Mouse (Mus musculus) midbrain, embryonic 12.5 days (tissue): ENCODE measurements at regions not wholly inside any gene's neighbourhood (a gene's known extent, or its start where the extent isn't known, plus 50 kb on each side); places are given as distances from the start of the nearest gene placed in this dataset.
A peak's percentile ranks its signal among the peaks of the same experiment; 100 is the strongest.

Source experiments
- ATAC-seq: fragments of 200-750 bp; cut with Nextera tagmentation; 2 replicates; pipeline ENCODE4 v1.8.0; 2017; ENCODE audit warnings: low read depth, moderate TSS enrichment, moderate library complexity; ENCODE audit not compliant: low FRiP score
- H3K27ac ChIP-seq: fragments of 300-500 bp; sonication (generic); replicated peaks from 2 replicates; pipeline ENCODE4 v1.5.1; 2016; ENCODE audit warnings: mild to moderate bottlenecking
- H3K27me3 ChIP-seq: fragments of 300-500 bp; sonication (generic); 2 replicates; pipeline ENCODE4 v1.6.1; 2016; ENCODE audit warnings: mild to moderate bottlenecking
- H3K36me3 ChIP-seq: fragments of 300-500 bp; sonication (generic); 2 replicates; pipeline ENCODE4 v1.6.1; 2016
- H3K4me1 ChIP-seq: fragments of 300-500 bp; sonication (generic); 2 replicates; pipeline ENCODE4 v1.6.1; 2016
- H3K4me2 ChIP-seq: fragments of 300-500 bp; sonication (generic); replicated peaks from 2 replicates; pipeline ENCODE4 v1.6.1; 2016; ENCODE audit warnings: mild to moderate bottlenecking, moderate library complexity
- H3K4me3 ChIP-seq: fragments of 300-500 bp; sonication (generic); 2 replicates; pipeline ENCODE4 v1.5.1; 2016; ENCODE audit warnings: mild to moderate bottlenecking
- H3K9ac ChIP-seq: fragments of 300-500 bp; sonication (generic); replicated peaks from 2 replicates; pipeline ENCODE4 v1.6.1; 2016; ENCODE audit warnings: mild to moderate bottlenecking, moderate library complexity
- H3K9me3 ChIP-seq: fragments of 300-500 bp; sonication (generic); 2 replicates; pipeline ENCODE4 v1.6.1; 2016; ENCODE audit warnings: mild to moderate bottlenecking
- WGBS: fragments of 180-500 bp; shearing (Covaris S2); methylation state at CpG from one replicate; pipeline ENCODE4 v1.1.7; 2016; 5-methylcytosine and 5-hydroxymethylcytosine counted together

DNA sequence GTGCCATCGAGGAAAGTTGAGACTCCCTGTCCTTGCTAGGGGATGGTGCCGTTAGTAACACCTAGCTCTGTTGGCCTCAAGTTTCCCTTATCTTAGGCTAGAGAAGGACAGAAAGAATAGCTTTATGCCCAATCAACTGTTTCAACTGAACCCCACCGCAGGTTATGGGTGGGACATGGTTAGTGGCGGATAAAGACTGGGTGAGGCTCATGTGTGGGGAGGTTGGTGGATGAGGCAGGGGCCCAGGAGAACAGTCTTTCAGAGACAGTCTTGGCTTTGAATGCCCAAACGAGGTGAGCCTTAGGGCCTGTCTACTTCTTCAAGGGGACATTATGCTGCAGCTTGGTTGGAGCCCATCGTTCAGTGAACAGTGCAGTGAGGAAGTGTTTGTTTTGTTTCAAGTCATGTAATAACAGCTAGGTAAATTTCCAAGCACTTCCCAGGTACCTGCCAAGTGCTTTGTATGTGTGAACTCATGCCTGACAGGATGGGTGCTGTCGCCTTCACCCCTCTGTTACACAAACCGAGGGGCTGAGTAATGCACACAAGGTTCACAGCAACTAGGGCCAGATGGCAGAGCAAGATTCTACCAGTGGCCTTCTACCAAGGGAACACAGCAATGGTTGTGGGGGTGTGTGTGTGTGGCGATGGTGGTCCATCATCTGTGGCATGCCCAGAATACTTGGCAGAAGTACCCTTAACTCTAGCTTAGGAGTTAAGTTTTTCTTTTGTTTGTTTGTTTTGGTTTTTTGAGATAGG, 1199.6 kb upstream of the A1bg start:
- H3K27ac ChIP-seq: no peak overlapping the region

DNA sequence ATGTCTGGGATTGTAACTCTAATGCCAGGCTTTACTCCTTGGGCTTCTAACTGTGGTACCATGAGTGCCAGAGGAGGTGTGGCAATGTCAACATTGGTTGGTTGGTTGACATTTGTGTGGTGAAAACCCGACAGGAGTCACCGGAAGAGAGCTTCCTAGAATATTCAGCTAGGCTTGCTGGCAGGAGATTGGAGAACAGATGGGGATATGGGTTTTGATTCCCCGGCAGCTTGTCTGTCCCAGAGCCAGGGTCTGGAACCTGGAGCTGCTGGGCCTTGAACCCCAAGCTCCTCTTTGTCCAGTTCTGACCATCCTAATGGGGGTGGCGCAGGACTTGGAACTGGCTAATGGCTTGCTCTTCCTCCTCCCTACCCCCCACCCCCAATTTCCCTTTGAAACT, 1198.9 kb upstream of the A1bg start:
- Histone ChIP-seq H3K27ac (no peak overlapping the region), H3K4me3 (no peak overlapping the region), H3K9ac (no peak overlapping the region), H3K9me3 (no peaks in the 10 kb centered on the region), H3K36me3 (no peaks in the 10 kb centered on the region), H3K4me2 (no peak overlapping the region), H3K27me3 (no peaks in the 10 kb centered on the region), H3K4me1 (no peaks in the 10 kb centered on the region)
- whole genome bisulfite sequencing: 89% methylated on average over 4 of the region's 4 CpGs
- no peak for ATAC-seq

More for the DNA sequence above, 1199.6 kb upstream of the A1bg start:
- no peak for ATAC-seq
- H3K4me1 ChIP-seq: peaks cover 3% of the 10 kb centered on the region; the same call in 1 of the 2 replicates
- no peak overlapping the region for H3K4me2 ChIP-seq
- no peaks in the 10 kb centered on the region for H3K9me3 ChIP-seq
- H3K36me3 ChIP-seq: no peaks in the 10 kb centered on the region
- no peaks in the 10 kb centered on the region for H3K27me3 ChIP-seq
- no peak overlapping the region for H3K4me3 ChIP-seq
- 94% methylated on average over 9 of the region's 9 CpGs for WGBS
- no peak overlapping the region for H3K9ac ChIP-seq

DNA sequence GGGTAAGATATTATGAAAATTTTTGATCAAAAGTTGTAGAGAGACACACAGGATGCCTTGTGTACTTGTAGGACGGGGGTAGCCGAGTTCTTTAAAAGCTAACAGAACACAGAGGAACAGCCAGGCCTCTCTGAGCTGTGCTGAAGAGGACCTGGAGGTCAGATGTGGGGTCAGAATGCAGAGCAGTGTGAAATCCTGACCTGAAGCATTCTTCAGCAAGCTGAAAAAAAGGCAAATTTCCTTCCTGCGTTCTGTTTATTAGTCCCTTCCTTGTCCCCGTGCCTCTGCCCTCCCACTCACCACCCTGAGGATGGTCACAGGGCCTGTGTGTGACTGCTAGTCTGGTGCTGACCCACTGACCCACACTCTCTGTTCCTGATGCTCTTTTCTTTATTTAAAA, 1197.9 kb upstream of the A1bg start:
- Histone ChIP-seq H3K9ac (no peak overlapping the region), H3K4me2 (no peak overlapping the region), H3K9me3 (no peaks in the 10 kb centered on the region), H3K27me3 (no peaks in the 10 kb centered on the region), H3K4me1 (no peaks in the 10 kb centered on the region), H3K27ac (no peak overlapping the region), H3K4me3 (no peak overlapping the region), H3K36me3 (no peaks in the 10 kb centered on the region)
- no peak for ATAC-seq
- 25% methylated on average over 4 of the region's 4 CpGs for WGBS

DNA sequence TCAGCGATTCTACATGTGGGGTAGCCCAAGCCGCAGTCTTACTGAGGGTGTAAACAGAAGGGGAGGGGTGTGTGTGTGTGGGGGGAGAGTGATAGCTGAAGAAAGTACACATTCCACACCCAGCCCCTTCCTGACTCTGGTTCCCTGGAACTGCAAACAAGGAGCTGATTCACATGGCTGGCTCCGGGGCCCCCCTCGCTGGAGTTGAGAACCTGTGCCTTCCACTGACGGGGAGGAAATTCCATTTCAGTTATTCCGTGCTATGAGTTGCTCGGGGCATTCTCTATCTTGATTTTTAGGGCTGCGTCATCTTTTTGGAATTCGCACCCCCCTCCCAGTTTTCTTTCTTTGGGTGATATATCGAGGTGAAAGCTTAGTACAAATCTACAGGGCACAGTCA, 1196.2 kb upstream of the A1bg start:
- 73% methylated on average over 10 of the region's 10 CpGs for WGBS
- ATAC-seq: no peak
- H3K27ac ChIP-seq: no peak overlapping the region
- H3K9me3 ChIP-seq: no peaks in the 10 kb centered on the region
- no peak overlapping the region for H3K9ac ChIP-seq
- H3K36me3 ChIP-seq: no peaks in the 10 kb centered on the region
- no peak overlapping the region for H3K4me2 ChIP-seq
- H3K4me3 ChIP-seq: no peak overlapping the region
- no peaks in the 10 kb centered on the region for H3K4me1 ChIP-seq
- no peaks in the 10 kb centered on the region for H3K27me3 ChIP-seq

DNA sequence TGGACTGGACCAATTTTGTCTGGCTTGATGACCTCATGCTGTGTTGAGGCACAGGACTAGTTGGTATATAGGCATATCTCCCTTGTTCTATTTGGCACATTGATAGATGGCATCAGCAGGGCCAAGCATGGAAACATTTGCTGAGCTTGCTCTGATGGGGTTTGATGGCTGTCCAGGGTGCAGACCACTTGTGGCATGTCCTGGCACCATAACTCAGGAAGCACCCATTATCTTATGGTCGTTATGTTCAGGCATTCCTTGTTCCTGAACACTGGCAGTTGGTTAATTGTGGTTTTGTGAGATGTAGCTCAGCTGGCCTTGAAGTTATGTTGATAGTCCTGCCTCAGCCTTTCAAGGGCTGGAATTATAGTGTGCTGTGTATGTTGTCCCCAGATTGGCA, 1193.4 kb upstream of the A1bg start:
- Histone ChIP-seq H3K27ac (no peak overlapping the region), H3K4me1 (no peaks in the 10 kb centered on the region), H3K9me3 (no peaks in the 10 kb centered on the region), H3K9ac (no peak overlapping the region), H3K4me3 (no peak overlapping the region), H3K4me2 (no peak overlapping the region), H3K36me3 (no peaks in the 10 kb centered on the region), H3K27me3 (no peaks in the 10 kb centered on the region)
- no peak for ATAC-seq
- 92% methylated on average over 1 of the region's 1 CpGs for WGBS

DNA sequence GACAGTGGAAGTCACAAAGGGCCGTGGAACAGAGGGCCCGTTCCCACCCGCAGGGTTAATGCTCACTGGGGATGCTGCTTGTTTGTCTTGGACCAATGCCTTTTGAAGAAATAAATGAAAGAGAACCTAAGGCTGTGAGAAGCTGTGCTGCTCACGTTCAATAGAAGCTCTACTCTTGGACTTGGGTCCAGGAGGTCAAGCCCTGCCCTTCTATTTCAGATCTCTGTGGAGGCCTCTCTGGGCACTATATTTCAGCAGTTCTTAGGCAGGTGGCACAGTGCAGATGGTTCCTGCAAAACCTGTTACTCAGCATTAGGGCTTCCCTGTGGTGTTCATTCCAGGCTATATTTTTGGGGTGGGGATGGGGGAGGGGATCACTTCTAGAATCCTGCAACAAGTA, 1192.0 kb upstream of the A1bg start:
- Histone ChIP-seq H3K27me3 (peaks cover 9% of the 10 kb centered on the region; the same call in 1 of the 2 replicates), H3K4me2 (no peak overlapping the region), H3K9me3 (no peaks in the 10 kb centered on the region), H3K36me3 (no peaks in the 10 kb centered on the region), H3K9ac (no peak overlapping the region), H3K27ac (no peak overlapping the region), H3K4me1 (no peaks in the 10 kb centered on the region), H3K4me3 (no peak overlapping the region)
- no peak for ATAC-seq
- WGBS: 65% methylated on average over 4 of the region's 4 CpGs

DNA sequence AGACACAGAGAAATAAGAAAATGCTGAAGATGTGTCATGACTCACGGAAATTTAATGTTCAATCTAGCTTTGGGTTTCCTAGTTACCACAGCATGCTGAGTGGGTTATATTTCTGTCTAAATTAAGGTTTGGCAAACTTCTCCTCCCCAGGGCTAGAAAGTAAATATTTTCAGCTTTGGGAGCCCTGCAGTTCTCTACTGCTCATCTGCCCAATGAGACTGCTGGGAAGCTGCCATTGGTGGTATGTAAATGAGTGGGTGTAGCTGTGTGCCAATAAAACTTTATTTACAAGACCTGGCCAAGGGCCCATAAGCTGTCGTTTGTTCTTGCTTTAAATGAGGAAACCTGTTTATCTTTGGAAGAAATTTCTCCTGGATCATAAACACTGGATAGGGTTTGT, 1189.3 kb upstream of the A1bg start:
- Histone ChIP-seq H3K4me2 (no peak overlapping the region), H3K9me3 (no peaks in the 10 kb centered on the region), H3K27me3 (peaks cover 27% of the 10 kb centered on the region), H3K36me3 (no peaks in the 10 kb centered on the region), H3K9ac (no peak overlapping the region), H3K4me3 (no peak overlapping the region), H3K27ac (no peak overlapping the region), H3K4me1 (0 out of 2 replicates have a peak, but pooled peaks cover under 1% of the 10 kb centered on the region)
- ATAC-seq: no peak
- 89% methylated on average over 2 of the region's 2 CpGs for WGBS

DNA sequence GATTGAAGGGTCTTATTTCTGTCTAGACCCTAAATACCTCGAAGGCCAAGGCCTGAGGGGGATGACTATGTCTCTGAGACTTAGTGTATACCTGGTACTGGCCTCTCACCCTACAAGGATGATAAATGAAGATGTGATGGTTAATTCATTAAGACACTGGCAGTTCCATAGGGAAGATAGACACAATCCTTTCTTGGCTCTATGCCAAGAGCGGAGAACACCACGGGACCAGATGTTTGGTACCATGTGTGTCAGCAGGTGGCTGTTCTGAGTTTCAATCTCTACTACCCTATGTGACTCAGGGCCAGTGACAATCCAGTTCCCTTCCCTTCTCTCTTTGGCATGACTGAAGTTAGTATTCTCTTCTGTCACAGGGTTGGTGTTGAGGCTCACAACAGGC, 1185.2 kb upstream of the A1bg start:
- WGBS: 81% methylated on average over 3 of the region's 3 CpGs
- H3K9me3 ChIP-seq: no peaks in the 10 kb centered on the region
- ATAC-seq: no peak
- no peak overlapping the region for H3K4me2 ChIP-seq
- H3K4me1 ChIP-seq: peaks cover 12% of the 10 kb centered on the region
- H3K9ac ChIP-seq: no peak overlapping the region
- peaks cover 53% of the 10 kb centered on the region for H3K27me3 ChIP-seq
- no peak overlapping the region for H3K27ac ChIP-seq
- no peak overlapping the region for H3K4me3 ChIP-seq
- H3K36me3 ChIP-seq: no peaks in the 10 kb centered on the region

DNA sequence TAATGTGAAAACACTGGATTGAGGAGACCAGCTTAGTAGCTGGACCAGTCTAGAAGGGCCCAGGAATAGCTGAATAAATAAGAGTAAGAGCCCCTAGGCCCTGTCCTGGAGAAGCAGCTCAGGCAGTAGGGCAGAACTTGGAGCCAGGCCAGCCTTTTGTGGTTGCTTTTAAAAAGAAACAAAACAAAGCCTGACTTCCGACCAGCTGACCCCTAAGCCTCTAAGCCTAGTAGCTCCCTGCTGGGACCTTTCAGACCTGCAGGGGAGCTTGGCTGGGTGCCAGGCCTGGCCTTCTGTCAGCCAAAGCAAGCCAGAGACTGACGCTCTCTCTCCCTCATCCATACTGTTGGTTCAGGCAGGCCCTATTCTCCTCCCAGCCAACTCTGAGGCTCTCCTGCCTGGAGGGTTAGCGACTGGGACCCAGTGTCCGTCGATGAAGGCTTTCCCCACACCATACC, 1183.7 kb upstream of the A1bg start:
- Histone ChIP-seq H3K9me3 (0 out of 2 replicates have a peak, but pooled peaks cover 4% of the 10 kb centered on the region), H3K9ac (no peak overlapping the region), H3K4me1 (peaks cover 12% of the 10 kb centered on the region), H3K4me3 (no peak overlapping the region), H3K27me3 (peaks cover 53% of the 10 kb centered on the region), H3K36me3 (no peaks in the 10 kb centered on the region), H3K4me2 (no peak overlapping the region), H3K27ac (no peak overlapping the region)
- 8% methylated on average over 5 of the region's 5 CpGs for WGBS
- peak; percentile 80 for ATAC-seq

DNA sequence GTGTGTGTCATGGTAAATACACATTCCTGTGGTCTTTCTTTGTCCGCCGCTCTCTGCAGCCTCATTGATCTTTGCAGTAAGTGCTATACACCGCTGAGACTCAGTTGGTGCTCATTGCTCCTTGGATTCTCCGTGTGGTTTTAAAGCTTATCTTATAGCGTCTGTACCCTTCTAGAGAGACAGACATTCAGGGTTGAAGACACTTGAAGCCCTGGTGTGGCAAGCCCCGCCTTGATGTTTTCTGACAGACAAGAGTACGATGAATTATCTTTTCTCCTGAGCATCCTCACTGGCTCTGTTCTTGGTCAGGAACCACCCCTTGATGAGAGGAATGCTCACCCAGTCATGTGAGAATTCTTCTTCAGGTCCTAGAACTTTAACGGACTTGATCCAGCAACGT, 1182.7 kb upstream of the A1bg start:
- H3K9ac ChIP-seq: no peak overlapping the region
- peaks cover 12% of the 10 kb centered on the region for H3K4me1 ChIP-seq
- 65% methylated on average over 9 of the region's 9 CpGs for WGBS
- 0 out of 2 replicates have a peak, but pooled peaks cover 4% of the 10 kb centered on the region for H3K9me3 ChIP-seq
- peaks cover 51% of the 10 kb centered on the region for H3K27me3 ChIP-seq
- no peak overlapping the region for H3K4me3 ChIP-seq
- no peak for ATAC-seq
- H3K27ac ChIP-seq: no peak overlapping the region
- no peaks in the 10 kb centered on the region for H3K36me3 ChIP-seq
- no peak overlapping the region for H3K4me2 ChIP-seq

DNA sequence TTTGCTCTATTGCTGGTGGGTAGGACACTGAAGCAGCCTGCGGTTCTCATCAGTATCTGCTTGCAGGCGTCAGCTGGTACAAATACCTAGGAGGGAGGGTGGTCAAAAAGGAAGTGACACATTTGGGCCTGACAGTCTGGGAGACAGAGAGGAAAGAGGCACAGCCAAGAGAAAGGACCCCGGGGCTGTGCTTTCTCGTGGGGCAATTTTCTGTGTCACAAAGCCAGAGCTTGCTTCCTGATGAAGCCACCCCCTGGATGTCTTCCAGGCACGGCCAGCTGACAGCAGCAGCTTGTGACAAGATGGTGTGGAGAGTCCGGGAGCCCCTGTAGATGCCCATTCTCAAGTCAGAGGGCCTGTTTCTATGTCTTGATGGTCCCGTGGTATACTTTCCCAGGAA, 1181.8 kb upstream of the A1bg start:
- Histone ChIP-seq H3K4me1 (peaks cover 12% of the 10 kb centered on the region), H3K4me2 (no peak overlapping the region), H3K9me3 (0 out of 2 replicates have a peak, but pooled peaks cover 4% of the 10 kb centered on the region), H3K27ac (no peak overlapping the region), H3K4me3 (no peak overlapping the region), H3K36me3 (no peaks in the 10 kb centered on the region), H3K27me3 (peaks cover 43% of the 10 kb centered on the region), H3K9ac (no peak overlapping the region)
- WGBS: 81% methylated on average over 7 of the region's 7 CpGs
- no peak for ATAC-seq

DNA sequence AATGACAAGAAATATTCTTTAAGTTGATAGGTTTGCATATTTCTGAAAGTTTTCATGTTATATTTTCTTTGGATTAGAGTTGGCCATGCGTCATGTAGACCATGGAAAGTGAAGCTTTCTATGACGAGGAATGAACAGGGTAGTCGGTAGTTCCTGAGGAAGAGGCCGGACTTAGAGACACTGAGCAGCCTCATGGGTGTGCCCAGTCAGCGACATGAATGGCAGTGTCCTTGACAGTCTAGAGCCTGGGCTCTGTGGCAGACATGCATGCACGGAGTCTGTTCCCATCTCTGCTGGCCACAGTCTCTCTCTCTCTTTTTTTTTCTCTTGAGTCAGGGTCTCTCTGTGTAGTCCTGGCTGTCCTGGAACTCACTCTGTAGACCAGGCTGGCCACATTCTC, 1176.9 kb upstream of the A1bg start:
- no peak overlapping the region for H3K27ac ChIP-seq
- H3K36me3 ChIP-seq: no peaks in the 10 kb centered on the region
- H3K4me1 ChIP-seq: no peaks in the 10 kb centered on the region
- H3K9ac ChIP-seq: no peak overlapping the region
- no peak for ATAC-seq
- H3K4me3 ChIP-seq: no peak overlapping the region
- WGBS: 88% methylated on average over 6 of the region's 6 CpGs
- no peak overlapping the region for H3K4me2 ChIP-seq
- H3K9me3 ChIP-seq: 0 out of 2 replicates have a peak, but pooled peaks cover 4% of the 10 kb centered on the region
- H3K27me3 ChIP-seq: peaks cover 15% of the 10 kb centered on the region
